Mouse (Mus musculus) testis, adult 2 months (tissue): ENCODE measurements around the gene Reep1.

Experiments
- CTCF ChIP-seq: fragments of 200-500 bp; IDR thresholded peaks from 2 replicates; pipeline ENCODE4 v1.5.1; 2012; ENCODE audit warnings: low read depth, mild to moderate bottlenecking, inconsistent platforms, low read length, moderate library complexity; ENCODE audit not compliant: control insufficient read depth, insufficient read depth, insufficient replicate concordance
- POLR2A ChIP-seq: fragments of 200-500 bp; IDR thresholded peaks from 2 replicates; pipeline ENCODE4 v1.6.1; 2012; ENCODE audit warnings: low read depth, mild to moderate bottlenecking, inconsistent platforms, low read length, moderate library complexity; ENCODE audit not compliant: control insufficient read depth

- TF ChIP-seq CTCF (no peak), POLR2A (no peak)
These were observed 102.5 kb downstream of the Reep1 start for GRCm38 (mm10) chr6:71809890-71810289.
